Mouse (Mus musculus): Measurements from ENCODE around the gene Lrrc34. TPM values are rescaled to one million over a fixed set of nuclear protein-coding genes. Genes with fewer than 3 reads are reported as not detected.

Lrrc34 gene
- polyA plus RNA-seq, 1 experiment from 2014 or later: 1.9 TPM

DNA sequence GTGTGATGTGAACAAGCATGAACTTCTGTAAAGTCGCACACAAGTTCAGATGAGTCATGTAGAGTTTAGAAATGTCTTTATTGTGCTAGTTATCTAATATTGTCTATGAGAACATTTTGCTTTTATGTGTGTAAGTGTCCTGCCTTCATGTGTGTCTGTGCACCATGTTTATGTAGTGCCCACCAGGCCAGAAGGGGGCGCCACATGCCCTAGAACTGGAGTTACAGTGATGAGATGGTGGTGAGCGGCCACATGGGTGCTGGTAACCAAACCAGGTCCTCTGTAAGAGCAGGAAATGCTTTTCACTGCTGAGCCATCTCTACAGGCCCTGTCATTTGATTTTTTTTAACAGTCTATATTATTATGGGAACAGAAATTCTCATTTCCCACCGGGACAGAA is 12.0 kb downstream of the Lrrc34 start:
- 80% methylated on average over 4 of the region's 4 CpGs for WGBS
- H3K36me3 ChIP-seq (replicated peaks): no peaks in the 10 kb centered on the region
- no peaks in the 10 kb centered on the region for H3K27me3 ChIP-seq
- H3K9ac ChIP-seq: no peak overlapping the region
- H3K4me2 ChIP-seq: no peak overlapping the region
- ATAC-seq (ENCODE audit: low FRiP score): no peak
- H3K4me3 ChIP-seq (replicated peaks): no peak overlapping the region
- H3K9me3 ChIP-seq: no peaks in the 10 kb centered on the region
- no peak overlapping the region for H3K27ac ChIP-seq
- H3K4me1 ChIP-seq: no peaks in the 10 kb centered on the region

DNA sequence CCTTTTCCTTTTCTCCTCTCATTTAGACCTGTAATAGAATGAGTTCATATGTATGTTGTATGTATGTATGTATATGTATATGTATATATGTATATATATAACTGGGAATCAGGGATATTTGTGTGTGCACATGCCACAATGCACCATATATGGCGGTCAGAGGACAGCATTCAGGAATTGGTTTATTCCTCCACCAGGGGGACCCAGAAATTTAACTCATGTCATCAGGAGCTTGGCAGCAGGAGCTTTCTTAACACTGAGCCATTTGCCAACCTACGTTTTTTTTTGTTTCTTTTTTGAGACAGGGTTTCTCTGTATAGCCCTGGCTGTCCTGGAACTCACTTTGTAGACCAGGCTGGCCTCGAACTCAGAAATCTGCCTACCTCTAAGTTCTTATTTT is 14.0 kb downstream of the Lrrc34 start:
- WGBS: 64% methylated on average over 3 of the region's 3 CpGs
- no peaks in the 10 kb centered on the region for H3K9me3 ChIP-seq
- no peaks in the 10 kb centered on the region for H3K4me1 ChIP-seq
- H3K4me3 ChIP-seq (replicated peaks): no peak overlapping the region
- H3K27ac ChIP-seq: no peak overlapping the region
- H3K27me3 ChIP-seq: no peaks in the 10 kb centered on the region
- no peak overlapping the region for H3K9ac ChIP-seq
- no peaks in the 10 kb centered on the region for H3K36me3 ChIP-seq (replicated peaks)
- ATAC-seq (ENCODE audit: low FRiP score): no peak
- no peak overlapping the region for H3K4me2 ChIP-seq

DNA sequence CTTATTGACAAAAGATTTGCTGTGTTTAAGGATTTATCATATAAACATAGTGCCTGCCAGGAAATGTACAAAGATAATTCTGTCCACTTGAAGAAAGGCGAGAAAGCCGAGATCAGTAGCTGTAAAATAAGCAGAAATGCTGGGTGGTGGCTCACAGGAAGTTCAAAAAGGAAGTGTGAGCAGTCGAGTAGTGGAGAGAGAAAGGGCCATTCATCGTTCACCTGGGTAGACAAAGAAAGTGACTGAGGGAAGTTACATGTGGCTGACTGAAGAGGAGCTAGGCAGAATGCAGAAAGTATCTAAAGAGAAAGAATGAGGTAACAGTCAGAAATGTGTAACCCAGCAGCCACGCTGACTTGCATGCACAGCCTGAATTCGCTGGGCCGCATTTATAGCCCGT is 27.5 kb downstream of the Lrrc34 start:
- Histone ChIP-seq H3K27ac (no peak overlapping the region), H3K9ac (no peak overlapping the region), H3K4me1 (no peaks in the 10 kb centered on the region), H3K9me3 (no peaks in the 10 kb centered on the region), H3K36me3 (replicated peaks) (peaks cover 33% of the 10 kb centered on the region), H3K27me3 (no peaks in the 10 kb centered on the region), H3K4me3 (replicated peaks) (no peak overlapping the region), H3K4me2 (no peak overlapping the region)
- no peak for ATAC-seq (ENCODE audit: low FRiP score)
- WGBS: 84% methylated on average over 8 of the region's 8 CpGs

DNA sequence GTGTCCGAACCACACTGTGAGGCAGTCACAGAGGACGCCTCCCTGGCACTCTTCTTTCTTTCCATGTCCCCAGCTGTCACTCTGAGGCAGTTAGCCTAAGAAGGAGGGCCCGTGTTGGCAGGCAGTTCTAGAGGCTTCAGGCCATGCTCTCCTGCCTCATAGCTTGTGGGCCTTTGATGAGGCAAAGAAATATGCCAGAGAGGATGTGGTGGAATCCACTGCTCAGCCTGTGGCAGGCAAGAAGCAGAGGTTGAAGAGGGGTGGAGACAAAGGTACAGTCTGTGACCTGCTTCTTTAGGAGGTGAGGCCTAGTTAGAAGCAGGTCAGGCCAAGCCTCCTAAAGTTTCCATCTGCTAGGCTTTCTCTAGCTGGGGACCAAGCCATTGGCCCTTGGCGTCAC is 36.7 kb downstream of the Lrrc34 start:
- Histone ChIP-seq H3K27me3 (no peaks in the 10 kb centered on the region), H3K36me3 (replicated peaks) (peaks cover 73% of the 10 kb centered on the region), H3K27ac (no peak overlapping the region), H3K9me3 (no peaks in the 10 kb centered on the region), H3K9ac (no peak overlapping the region), H3K4me1 (no peaks in the 10 kb centered on the region), H3K4me3 (replicated peaks) (no peak overlapping the region), H3K4me2 (no peak overlapping the region)
- WGBS: 93% methylated on average over 4 of the region's 4 CpGs
- ATAC-seq (ENCODE audit: low FRiP score): no peak

DNA sequence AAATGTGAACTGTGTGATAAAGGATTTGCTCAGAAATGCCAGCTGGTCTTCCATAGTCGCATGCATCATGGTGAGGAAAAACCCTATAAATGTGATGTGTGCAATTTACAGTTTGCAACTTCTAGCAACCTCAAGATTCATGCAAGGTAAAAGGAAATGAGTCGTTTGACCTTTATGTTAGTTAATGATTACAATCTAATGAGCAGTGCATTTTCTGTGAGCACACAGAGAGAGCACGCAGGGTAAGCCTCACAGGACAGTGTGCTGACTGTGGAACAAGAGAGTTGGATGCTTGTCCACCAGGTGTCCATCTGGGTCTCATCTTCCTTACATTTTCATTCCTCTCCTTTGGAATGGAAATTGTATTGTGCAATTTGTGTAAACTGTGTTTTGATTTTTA is 38.7 kb downstream of the Lrrc34 start:
- 93% methylated on average over 3 of the region's 3 CpGs for WGBS
- peaks cover 70% of the 10 kb centered on the region for H3K36me3 ChIP-seq (replicated peaks)
- no peak for ATAC-seq (ENCODE audit: low FRiP score)

DNA sequence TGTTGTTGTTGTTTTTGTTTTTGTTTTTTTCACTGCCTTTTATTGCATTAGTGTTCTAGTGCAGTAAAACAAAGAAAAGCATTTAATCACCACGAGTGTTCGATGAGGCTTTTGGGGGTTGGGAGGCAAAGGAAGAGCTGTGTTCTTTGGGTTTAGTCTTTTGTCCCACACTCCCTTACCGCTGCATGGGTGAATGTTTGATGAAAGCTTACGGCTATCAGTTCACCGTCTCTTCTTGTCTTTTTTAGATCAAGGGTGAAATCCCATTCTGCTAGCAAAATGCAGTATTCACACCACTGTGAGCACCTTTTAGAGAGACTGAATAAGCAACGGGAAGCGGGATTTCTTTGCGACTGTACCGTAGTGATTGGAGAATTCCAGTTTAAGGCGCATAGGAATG is 44.4 kb downstream of the Lrrc34 start:
- WGBS: 29% methylated on average over 10 of the region's 10 CpGs
- H3K4me1 ChIP-seq: peaks cover 27% of the 10 kb centered on the region
- H3K36me3 ChIP-seq (replicated peaks): peaks cover 29% of the 10 kb centered on the region
- peak overlapping the region; percentile 93 for H3K4me3 ChIP-seq (replicated peaks)
- peak overlapping the region; percentile 73 for H3K4me2 ChIP-seq
- peak overlapping the region; percentile 79 for H3K9ac ChIP-seq
- H3K9me3 ChIP-seq: no peaks in the 10 kb centered on the region
- 0 out of 2 replicates have a peak overlapping the region, but pooled peaks have one; percentile 94 for H3K27ac ChIP-seq
- peaks cover 7% of the 10 kb centered on the region for H3K27me3 ChIP-seq
- ATAC-seq (ENCODE audit: low FRiP score): no peak

More for the DNA sequence above, 38.7 kb downstream of the Lrrc34 start:
- Histone ChIP-seq H3K4me2 (no peak overlapping the region), H3K27ac (no peak overlapping the region), H3K9me3 (no peaks in the 10 kb centered on the region), H3K4me1 (peaks cover 8% of the 10 kb centered on the region; the same call in 1 of the 2 replicates), H3K27me3 (no peaks in the 10 kb centered on the region), H3K9ac (no peak overlapping the region), H3K4me3 (replicated peaks) (no peak overlapping the region)

DNA sequence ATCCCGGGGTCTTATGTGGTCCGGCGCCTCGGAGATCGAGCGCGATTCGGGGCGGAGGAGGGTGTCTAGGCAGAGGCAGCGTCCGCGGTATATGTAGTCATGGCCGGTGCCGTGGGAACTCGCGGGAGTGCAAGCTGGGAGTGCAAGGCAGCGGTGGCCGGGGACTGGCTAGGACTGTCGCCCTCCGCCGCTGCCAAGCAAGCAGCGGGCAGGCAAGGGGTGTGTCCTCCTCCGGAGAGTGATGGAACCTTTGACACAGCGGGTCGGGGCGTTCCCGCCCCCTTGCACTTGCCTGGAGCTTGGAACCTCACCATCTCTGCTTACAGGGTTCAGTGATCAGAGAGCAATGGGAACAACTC is 45.0 kb downstream of the Lrrc34 start:
- Histone ChIP-seq H3K4me2 (peak overlapping the region; percentile 73), H3K27ac (peak overlapping the region; percentile 94), H3K4me3 (replicated peaks) (peak overlapping the region; percentile 93), H3K27me3 (peaks cover 12% of the 10 kb centered on the region), H3K9me3 (no peaks in the 10 kb centered on the region), H3K4me1 (peaks cover 27% of the 10 kb centered on the region), H3K36me3 (replicated peaks) (peaks cover 25% of the 10 kb centered on the region), H3K9ac (peak overlapping the region; percentile 79)
- peak; percentile 72; the same call in 1 of the 2 replicates for ATAC-seq (ENCODE audit: low FRiP score)
- 1% methylated on average over 27 of the region's 27 CpGs for WGBS

DNA sequence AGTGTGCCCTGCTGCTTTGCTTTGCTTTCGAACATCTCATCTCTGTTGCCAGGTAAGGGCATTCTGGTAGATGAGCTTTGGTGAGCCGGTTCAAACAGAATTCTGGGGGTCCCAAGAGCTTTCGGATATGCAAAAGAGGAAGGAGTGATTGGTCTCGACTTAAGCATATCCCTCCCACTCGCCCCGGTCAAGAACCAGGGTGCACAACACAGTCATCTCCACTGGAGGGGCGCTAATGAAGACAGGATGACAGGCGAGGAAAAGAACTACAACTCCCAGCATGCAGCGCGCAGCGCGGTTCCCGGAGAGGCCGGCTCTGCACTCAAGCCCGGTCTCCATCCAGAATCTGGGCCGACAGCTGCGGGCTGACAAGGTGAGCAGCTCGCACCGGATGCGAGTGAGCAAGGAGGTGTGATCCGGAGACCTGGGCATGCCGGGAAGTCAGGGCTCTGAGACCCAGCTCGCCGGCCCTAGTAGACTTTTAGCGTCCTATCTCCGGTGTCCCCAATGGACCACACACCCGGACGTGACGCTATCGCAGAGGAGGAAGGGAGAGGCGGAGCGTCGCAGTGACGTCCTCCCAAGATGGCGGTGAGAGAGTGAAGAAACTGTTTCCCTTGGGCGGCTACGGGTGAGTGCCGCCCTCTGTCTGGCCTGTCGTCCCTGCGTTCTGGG is 45.5 kb downstream of the Lrrc34 start, which contains the start of gene Mynn:
Mynn (plus strand) TSS at position 1 of the 675 bp plus-strand sequence.
- H3K4me1 ChIP-seq: peaks cover 27% of the 10 kb centered on the region
- H3K36me3 ChIP-seq (replicated peaks): peaks cover 20% of the 10 kb centered on the region
- peak within 1 kb of the TSS; percentile 79 for H3K9ac ChIP-seq
- WGBS: under 1% methylated on average over 40 of the region's 40 CpGs
- peak within 1 kb of the TSS; percentile 73 for H3K4me2 ChIP-seq
- peak within 1 kb of the TSS; percentile 94 for H3K27ac ChIP-seq
- peaks cover 12% of the 10 kb centered on the region for H3K27me3 ChIP-seq
- peak within 1 kb of the TSS; percentile 93 for H3K4me3 ChIP-seq (replicated peaks)
- H3K9me3 ChIP-seq: no peaks in the 10 kb centered on the region
- ATAC-seq (ENCODE audit: low FRiP score): peak; percentile 94

DNA sequence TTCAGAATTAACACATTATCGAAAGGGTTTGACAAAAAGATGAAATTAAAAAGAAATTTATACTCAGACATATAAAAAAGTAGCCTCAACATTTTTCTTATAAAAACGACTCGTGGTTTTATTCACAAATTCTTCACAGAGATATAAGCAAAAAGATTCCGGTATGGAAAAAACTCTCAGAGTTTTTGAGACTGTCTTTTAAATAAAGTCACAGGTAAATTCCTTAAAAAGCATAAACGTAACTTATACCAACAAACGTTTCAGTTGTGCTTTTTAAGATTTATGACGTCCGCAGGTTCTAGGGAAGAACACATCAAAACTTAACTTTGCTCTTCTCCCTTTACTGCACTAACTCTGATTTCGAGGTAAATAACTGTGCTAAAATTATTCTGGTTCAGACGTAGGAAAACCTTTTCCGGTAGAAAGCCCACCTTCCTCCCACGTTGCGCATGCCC is 46.0 kb downstream of the Lrrc34 start:
- WGBS: under 1% methylated on average over 13 of the region's 13 CpGs
- no peaks in the 10 kb centered on the region for H3K9me3 ChIP-seq
- no peak for ATAC-seq (ENCODE audit: low FRiP score)
- peak overlapping the region; percentile 94 for H3K27ac ChIP-seq
- peaks cover 27% of the 10 kb centered on the region for H3K4me1 ChIP-seq
- H3K27me3 ChIP-seq: peaks cover 16% of the 10 kb centered on the region
- peaks cover 18% of the 10 kb centered on the region for H3K36me3 ChIP-seq (replicated peaks)
- peak overlapping the region; percentile 73 for H3K4me2 ChIP-seq
- peak overlapping the region; percentile 93 for H3K4me3 ChIP-seq (replicated peaks)
- peak overlapping the region; percentile 79; the same call in 1 of the 2 replicates for H3K9ac ChIP-seq

DNA sequence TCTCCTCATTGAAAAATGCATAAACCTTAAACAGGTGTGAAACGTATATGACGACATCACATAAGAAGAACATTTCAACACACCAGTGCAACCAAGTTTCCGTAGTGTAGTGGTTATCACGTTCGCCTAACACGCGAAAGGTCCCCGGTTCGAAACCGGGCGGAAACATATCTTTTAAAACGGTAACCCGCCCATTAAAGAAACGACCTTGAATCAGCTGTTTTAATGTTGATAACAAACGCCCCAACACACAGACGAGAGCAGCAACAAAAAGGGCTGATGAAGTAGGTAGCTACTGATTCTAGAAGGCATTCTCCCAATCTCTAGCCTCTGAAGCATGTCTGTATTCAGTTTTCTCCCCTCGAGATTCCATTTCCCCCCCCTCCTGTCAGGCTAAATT is 46.5 kb downstream of the Lrrc34 start:
- under 1% methylated on average over 17 of the region's 17 CpGs for WGBS

DNA sequence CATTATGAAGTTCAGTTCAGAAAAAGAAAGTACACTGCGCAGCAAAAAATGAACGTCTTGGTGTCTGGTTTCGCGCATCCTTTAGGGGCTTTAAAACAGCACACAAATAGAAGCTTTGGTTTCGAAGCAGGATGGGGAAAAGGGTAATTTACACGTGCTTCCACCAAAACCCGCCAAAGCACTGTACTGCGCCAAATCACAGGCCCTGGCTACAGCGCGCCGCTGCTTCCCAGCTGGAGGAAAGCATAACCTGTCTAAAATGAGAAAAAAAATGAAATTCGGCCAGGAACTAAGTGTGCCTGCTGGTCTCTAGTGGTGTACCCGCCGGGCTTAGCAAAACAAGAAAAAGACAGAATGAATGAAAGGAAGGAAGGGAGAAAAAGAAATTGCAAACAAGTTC is 47.0 kb downstream of the Lrrc34 start:
- Histone ChIP-seq H3K4me2 (peak overlapping the region; percentile 73), H3K4me3 (replicated peaks) (peak overlapping the region; percentile 52), H3K9me3 (no peaks in the 10 kb centered on the region), H3K27ac (peak overlapping the region; percentile 80), H3K27me3 (peaks cover 19% of the 10 kb centered on the region), H3K36me3 (replicated peaks) (peaks cover 13% of the 10 kb centered on the region), H3K9ac (peak overlapping the region; percentile 55), H3K4me1 (peaks cover 27% of the 10 kb centered on the region)
- WGBS: under 1% methylated on average over 14 of the region's 14 CpGs
- no peak for ATAC-seq (ENCODE audit: low FRiP score)

More for the DNA sequence above, 46.5 kb downstream of the Lrrc34 start:
- H3K27ac ChIP-seq: no peak overlapping the region
- H3K9ac ChIP-seq: peak overlapping the region; percentile 55; the same call in 1 of the 2 replicates
- H3K36me3 ChIP-seq (replicated peaks): peaks cover 14% of the 10 kb centered on the region
- peaks cover 27% of the 10 kb centered on the region for H3K4me1 ChIP-seq
- peaks cover 19% of the 10 kb centered on the region for H3K27me3 ChIP-seq
- H3K4me2 ChIP-seq: peak overlapping the region; percentile 73
- H3K4me3 ChIP-seq (replicated peaks): peak overlapping the region; percentile 52
- ATAC-seq (ENCODE audit: low FRiP score): peak; percentile 15; the same call in 1 of the 2 replicates
- H3K9me3 ChIP-seq: no peaks in the 10 kb centered on the region

DNA sequence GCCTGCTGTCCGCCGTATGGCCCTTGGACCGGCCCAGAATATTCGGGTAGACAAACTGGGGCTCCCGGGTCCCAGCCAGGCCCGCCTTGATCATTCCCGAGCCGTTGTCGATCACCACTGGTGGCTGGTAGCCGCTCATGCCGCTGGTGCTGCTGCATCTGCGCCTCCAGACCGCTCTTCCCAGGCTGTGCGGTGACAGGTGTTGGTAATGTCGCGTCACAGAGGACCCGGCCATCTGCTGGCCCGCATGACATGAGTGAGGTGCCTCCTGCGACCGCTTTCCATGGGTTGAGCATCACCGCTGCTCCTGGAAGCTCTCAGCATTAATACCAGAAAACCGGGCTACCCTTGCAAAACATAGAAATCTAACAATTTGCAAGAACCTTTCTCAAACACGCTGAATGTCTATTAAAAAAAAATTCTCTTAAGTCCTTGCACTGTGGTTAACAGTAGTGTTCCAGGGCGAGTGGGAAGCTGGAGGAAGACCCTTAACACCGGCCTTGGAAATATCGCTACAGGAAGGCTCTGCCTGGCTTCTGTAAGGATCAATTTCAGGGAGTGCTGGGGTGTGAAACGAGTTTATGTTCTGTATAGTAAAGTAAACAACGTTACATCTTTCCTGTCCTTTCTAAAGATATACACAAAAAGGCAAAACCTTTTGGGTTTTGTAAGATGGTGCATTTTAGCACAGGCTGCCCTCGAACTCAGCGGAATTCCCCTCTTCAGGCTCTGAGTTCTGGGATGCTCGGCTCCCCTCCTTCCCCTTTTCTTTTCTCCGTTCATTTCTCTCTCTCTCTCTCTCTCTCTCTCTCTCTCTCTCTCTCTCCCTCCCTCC is 47.7 kb downstream of the Lrrc34 start, which contains the start of gene Actrt3:
Actrt3 (minus strand) TSS at position 229 of the 835 bp plus-strand sequence.
- H3K36me3 ChIP-seq (replicated peaks): peaks cover 9% of the 10 kb centered on the region
- H3K9me3 ChIP-seq: no peaks in the 10 kb centered on the region
- peaks cover 27% of the 10 kb centered on the region for H3K4me1 ChIP-seq
- WGBS: 1% methylated on average over 32 of the region's 32 CpGs
- no peak for ATAC-seq (ENCODE audit: low FRiP score)
- peaks cover 19% of the 10 kb centered on the region for H3K27me3 ChIP-seq
- H3K27ac ChIP-seq: peak within 1 kb of the TSS; percentile 80
- peak within 1 kb of the TSS; percentile 55 for H3K9ac ChIP-seq
- H3K4me2 ChIP-seq: peak within 1 kb of the TSS; percentile 73
- H3K4me3 ChIP-seq (replicated peaks): peak within 1 kb of the TSS; percentile 52
